Mouse (Mus musculus) intestine, postnatal 0 days (tissue): ENCODE results near the gene V1ra8. TPM values are rescaled to one million over a fixed set of nuclear protein-coding genes. Genes with fewer than 3 reads are reported as not detected.
"Not testable (repeated sequence)": the region's sequence is repeated elsewhere in the genome, so short reads cannot be mapped to it uniquely, and the experiment has no call there.

ENCODE experiments used
- ATAC-seq: fragments of 200-750 bp; cut with Nextera tagmentation; 2 replicates; pipeline ENCODE4 v1.8.0; 2017; ENCODE audit warnings: mild to moderate bottlenecking, moderate TSS enrichment, moderate library complexity
- H3K27ac ChIP-seq: fragments of 300-500 bp; sonication (generic); 2 replicates; pipeline ENCODE4 v1.5.1; 2014; ENCODE audit warnings: mild to moderate bottlenecking, low read depth, low read length, moderate library complexity
- H3K27me3 ChIP-seq: fragments of 300-500 bp; sonication (generic); replicated peaks from 2 replicates; pipeline ENCODE4 v1.6.1; 2014; ENCODE audit warnings: low read length, mixed read lengths; ENCODE audit not compliant: control insufficient read depth, insufficient read depth
- H3K36me3 ChIP-seq: fragments of 300-500 bp; sonication (generic); 2 replicates; pipeline ENCODE4 v1.6.1; 2014; ENCODE audit warnings: mild to moderate bottlenecking, moderate library complexity; ENCODE audit not compliant: control insufficient read depth, insufficient read depth
- H3K4me1 ChIP-seq: fragments of 300-500 bp; sonication (generic); replicated peaks from 2 replicates; pipeline ENCODE4 v1.6.1; 2014; ENCODE audit warnings: antibody characterized with exemption, low read length, mixed read lengths; ENCODE audit not compliant: control insufficient read depth, insufficient read depth
- H3K4me2 ChIP-seq: fragments of 300-500 bp; sonication (generic); replicated peaks from 2 replicates; pipeline ENCODE4 v1.6.1; 2014; ENCODE audit warnings: low read depth, mild to moderate bottlenecking, moderate library complexity
- H3K4me3 ChIP-seq: fragments of 300-500 bp; sonication (generic); 2 replicates; pipeline ENCODE4 v1.5.1; 2014; ENCODE audit warnings: low read depth, low read length
- H3K9ac ChIP-seq: fragments of 300-500 bp; sonication (generic); 2 replicates; pipeline ENCODE4 v1.6.1; 2014; ENCODE audit warnings: mild to moderate bottlenecking, low read depth, low read length
- H3K9me3 ChIP-seq: fragments of 300-500 bp; sonication (generic); 2 replicates; pipeline ENCODE4 v1.6.1; 2016; ENCODE audit warnings: mixed run types; ENCODE audit not compliant: control insufficient read depth
- CTCF ChIP-seq: sonication (generic); IDR thresholded peaks from 2 replicates; pipeline ENCODE4 v1.5.1; 2016; ENCODE audit warnings: low read depth, mild to moderate bottlenecking, control low read depth, antibody characterized with exemption, moderate library complexity
- WGBS: fragments of 180-500 bp; shearing (Covaris S2); extraction: QIAGEN DNeasy Blood & Tissue Kit; methylation state at CpG from one replicate; pipeline ENCODE4 v1.1.7; 2014; 5-methylcytosine and 5-hydroxymethylcytosine counted together
- polyA plus RNA-seq: library from polyadenylated mRNA; unstranded; fragments of >200 nt; fragmentation: Nextera tagmentation; extraction: Ambion mirVana; gene quantifications from 2 replicates; pipeline ENCODE4 v1.2.1, GENCODE M21; 2015

V1ra8 gene
- polyA plus RNA-seq: not detected in 2 replicates

GRCm38 (mm10) chr6:90202493-90202892, at the start of gene V1ra8:
Gene V1ra8 (plus strand): TSS chr6:90202793.
- H3K9ac ChIP-seq, H3K9me3 ChIP-seq, H3K27ac ChIP-seq, H3K27me3 ChIP-seq, H3K36me3 ChIP-seq, H3K4me1 ChIP-seq, H3K4me2 ChIP-seq, H3K4me3 ChIP-seq, ATAC-seq: not testable (repeated sequence)
- WGBS: 72% methylated on average over 1 of the region's 2 CpGs

- Histone ChIP-seq H3K36me3 (no peaks in the 10 kb centered on the region), H3K27ac (no peak overlapping the region), H3K27me3 (no peaks in the 10 kb centered on the region), H3K9ac (no peak overlapping the region), H3K4me3 (no peak overlapping the region), H3K9me3 (no peaks in the 10 kb centered on the region), H3K4me1 (no peaks in the 10 kb centered on the region), H3K4me2 (no peak overlapping the region)
- 45% methylated on average over 3 of the region's 3 CpGs for WGBS
- no peak for ATAC-seq
- TF ChIP-seq CTCF: no peak
These were observed 42.5 kb upstream of the V1ra8 start for GRCm38 (mm10) chr6:90160139-90160538.

GRCm38 (mm10) chr6:90174508-90174907, 28.1 kb upstream of the V1ra8 start, which contains the start of gene Vmn1r52:
Gene Vmn1r52 (plus strand): TSS chr6:90174808.
- Histone ChIP-seq H3K36me3 (no peaks in the 10 kb centered on the region), H3K4me2 (no peak within 1 kb of the TSS), H3K9ac (no peak within 1 kb of the TSS), H3K4me3 (no peak within 1 kb of the TSS), H3K4me1 (no peaks in the 10 kb centered on the region), H3K9me3 (no peaks in the 10 kb centered on the region), H3K27ac (no peak within 1 kb of the TSS), H3K27me3 (no peaks in the 10 kb centered on the region)
- ATAC-seq: no peak
- no peak for TF ChIP-seq CTCF
- 58% methylated on average over 2 of the region's 2 CpGs for WGBS

GRCm38 (mm10) chr6:90224338-90224737, 21.7 kb downstream of the V1ra8 start, which contains the start of gene Vmn1r53:
Gene Vmn1r53 (minus strand): TSS chr6:90224438.
- H3K27ac ChIP-seq: no peak within 1 kb of the TSS

GRCm38 (mm10) chr6:90232114-90232513, 29.5 kb downstream of the V1ra8 start:
- not testable (repeated sequence) for H3K9ac ChIP-seq, H3K9me3 ChIP-seq, H3K4me1 ChIP-seq, H3K36me3 ChIP-seq, H3K4me2 ChIP-seq, H3K4me3 ChIP-seq, H3K27me3 ChIP-seq, ATAC-seq, H3K27ac ChIP-seq
- WGBS: 76% methylated on average over 4 of the region's 4 CpGs

More at GRCm38 (mm10) chr6:90224338-90224737, 21.7 kb downstream of the V1ra8 start, which contains the start of gene Vmn1r53:
- Histone ChIP-seq H3K9ac (no peak within 1 kb of the TSS), H3K4me3 (no peak within 1 kb of the TSS), H3K36me3 (no peaks in the 10 kb centered on the region), H3K27me3 (no peaks in the 10 kb centered on the region), H3K4me2 (no peak within 1 kb of the TSS), H3K4me1 (no peaks in the 10 kb centered on the region), H3K9me3 (no peaks in the 10 kb centered on the region)
- TF ChIP-seq CTCF: no peak
- WGBS: 94% methylated on average over 1 of the region's 1 CpGs
- ATAC-seq: no peak

GRCm38 (mm10) chr6:90232681-90233080, 30.1 kb downstream of the V1ra8 start:
- H3K27me3 ChIP-seq: no peaks in the 10 kb centered on the region
- no peak overlapping the region for H3K4me2 ChIP-seq
- H3K27ac ChIP-seq: no peak overlapping the region
- no peaks in the 10 kb centered on the region for H3K9me3 ChIP-seq
- H3K4me1 ChIP-seq: no peaks in the 10 kb centered on the region
- WGBS: 65% methylated on average over 27 of the region's 27 CpGs
- ATAC-seq: no peak
- no peaks in the 10 kb centered on the region for H3K36me3 ChIP-seq
- no peak for TF ChIP-seq CTCF
- H3K4me3 ChIP-seq: no peak overlapping the region
- H3K9ac ChIP-seq: no peak overlapping the region

GRCm38 (mm10) chr6:90244019-90244418, 41.4 kb downstream of the V1ra8 start:
- no peaks in the 10 kb centered on the region for H3K4me1 ChIP-seq
- 72% methylated on average over 3 of the region's 3 CpGs for WGBS
- no peak overlapping the region for H3K27ac ChIP-seq
- no peak for ATAC-seq
- no peak overlapping the region for H3K4me3 ChIP-seq
- H3K9me3 ChIP-seq: no peaks in the 10 kb centered on the region
- H3K4me2 ChIP-seq: no peak overlapping the region
- no peak for TF ChIP-seq CTCF
- no peaks in the 10 kb centered on the region for H3K27me3 ChIP-seq
- H3K36me3 ChIP-seq: no peaks in the 10 kb centered on the region
- no peak overlapping the region for H3K9ac ChIP-seq
